Mouse (Mus musculus) CD4-positive naive resting alpha-beta T cell, adult 57 days (primary cell): ENCODE results near the gene Vmn1r168. TPM values are rescaled to one million over a fixed set of nuclear protein-coding genes. Genes with fewer than 3 reads are reported as not detected.

ENCODE experiments used
- total RNA-seq: library from RNA; stranded (reverse); gene quantifications from one replicate; pipeline ENCODE4 v1.2.4, GENCODE M21; 2023

Gene Vmn1r168
- not detected for total RNA-seq

GRCm38 (mm10) chr7:23539432-23539831 lies at the start of gene Vmn1r168:
Gene Vmn1r168, plus strand, starts transcription at chr7:23539732.

GRCm38 (mm10) chr7:23507106-23507505 lies 32.4 kb upstream of the Vmn1r168 start, which contains the start of gene Vmn1r167:
Gene Vmn1r167, minus strand, starts transcription at chr7:23507206.

GRCm38 (mm10) chr7:23575226-23575625 lies 35.7 kb downstream of the Vmn1r168 start, which contains the start of gene Vmn1r169:
Gene Vmn1r169, plus strand, starts transcription at chr7:23575526.

Other genes with a start within 250 kb of the Vmn1r168 start
- not detected for gene Nlrp4e, start 238.5 kb upstream of the Vmn1r168 start, total RNA-seq
- not detected for gene Nlrp5, start 153.8 kb upstream of the Vmn1r168 start, total RNA-seq
- gene Vmn1r167, start 32.5 kb upstream of the Vmn1r168 start, total RNA-seq = not detected
- not detected for gene Vmn1r169, start 35.8 kb downstream of the Vmn1r168 start, total RNA-seq
- gene Vmn1r170, start 66.4 kb downstream of the Vmn1r168 start, total RNA-seq = not detected
- gene Vmn1r171, start 91.0 kb downstream of the Vmn1r168 start, total RNA-seq = not detected
- gene Vmn1r172, start 118.6 kb downstream of the Vmn1r168 start, total RNA-seq = not detected
- gene Vmn1r173, start 161.0 kb downstream of the Vmn1r168 start, total RNA-seq = not detected
- gene Vmn1r174, start 212.5 kb downstream of the Vmn1r168 start, total RNA-seq = not detected